Comparison of ENCODE assay signal across 10 mouse cellular contexts in genomic region chr8:47787705-47788104, GRCm38 (mm10). TPM values are rescaled to one million over a fixed set of nuclear protein-coding genes. Genes with fewer than 3 reads are reported as not detected.
DNase-seq lines count a peak whose midpoint lies in the region; ATAC-seq and TF ChIP-seq lines count a peak whose summit lies in the region.
"Had no signal": no experiment of that assay in that cellular context is flagged by ENCODE, and none has a peak within 500 bp of the region (broad histone marks: within the 10 kb centered on the region; RNA-seq: fewer than 3 reads in every experiment).

No protein-coding gene starts in this region.

- no peak overlapping the region for H3K4me2 ChIP-seq in hindbrain, embryonic 12.5 days (replicated peaks)
- no peak overlapping the region for H3K4me2 ChIP-seq in hindbrain, embryonic 11.5 days (replicated peaks; ENCODE audit: low read depth, low read length)
- peak overlapping the region; percentile 49 for H3K4me2 ChIP-seq in heart, embryonic 15.5 days
- H3K4me2 ChIP-seq in midbrain, postnatal 0 days (ENCODE audit: low read depth, low read length, poor library complexity, severe bottlenecking) = no peak overlapping the region

- no peak overlapping the region for H3K9ac ChIP-seq in hindbrain, embryonic 12.5 days
- H3K9ac ChIP-seq in hindbrain, embryonic 11.5 days (ENCODE audit: low read depth, low read length) = no peak overlapping the region
- H3K9ac ChIP-seq in heart, embryonic 15.5 days = no peak overlapping the region
- peak overlapping the region; percentile 19; the same call in 1 of the 2 replicates for H3K9ac ChIP-seq in midbrain, postnatal 0 days (replicated peaks; ENCODE audit: low read length, poor library complexity, severe bottlenecking)

- H3K4me1 ChIP-seq in hindbrain, embryonic 12.5 days = no peaks in the 10 kb centered on the region
- H3K4me1 ChIP-seq in hindbrain, embryonic 11.5 days (replicated peaks; ENCODE audit: control insufficient read depth, insufficient read depth, low read length) = no peaks in the 10 kb centered on the region
- H3K4me1 ChIP-seq in heart, embryonic 15.5 days (replicated peaks) = peaks cover 8% of the 10 kb centered on the region; the same call in 1 of the 2 replicates
- no peaks in the 10 kb centered on the region for H3K4me1 ChIP-seq in midbrain, postnatal 0 days (ENCODE audit: insufficient read depth, low read length)

- no peak for ATAC-seq in hindbrain, embryonic 12.5 days (ENCODE audit: low FRiP score)
- no peak for ATAC-seq in hindbrain, embryonic 11.5 days (ENCODE audit: low FRiP score)
- ATAC-seq in heart, embryonic 15.5 days (replicated peaks; ENCODE audit: insufficient number of reproducible peaks, insufficient read depth, low FRiP score, low read depth) = peak; percentile 64; the same call in 1 of the 2 replicates
- ATAC-seq in midbrain, postnatal 0 days (ENCODE audit: low FRiP score) = no peak

- no peaks in the 10 kb centered on the region for H3K27me3 ChIP-seq in hindbrain, embryonic 12.5 days
- H3K27me3 ChIP-seq in hindbrain, embryonic 11.5 days (ENCODE audit: control insufficient read depth, insufficient read depth, low read length) = no peaks in the 10 kb centered on the region
- H3K27me3 ChIP-seq in heart, embryonic 15.5 days = no peaks in the 10 kb centered on the region
- no peaks in the 10 kb centered on the region for H3K27me3 ChIP-seq in midbrain, postnatal 0 days (ENCODE audit: insufficient read depth, low read length)

- WGBS in hindbrain, embryonic 12.5 days = 58% methylated on average over 10 of the region's 10 CpGs
- WGBS in hindbrain, embryonic 11.5 days = 74% methylated on average over 10 of the region's 10 CpGs
- 20% methylated on average over 10 of the region's 10 CpGs for WGBS in heart, embryonic 15.5 days
- WGBS in midbrain, postnatal 0 days = 42% methylated on average over 10 of the region's 10 CpGs

- no peaks in the 10 kb centered on the region for H3K36me3 ChIP-seq in hindbrain, embryonic 12.5 days
- no peaks in the 10 kb centered on the region for H3K36me3 ChIP-seq in hindbrain, embryonic 11.5 days (ENCODE audit: control insufficient read depth, insufficient read depth, low read length)
- H3K36me3 ChIP-seq in heart, embryonic 15.5 days = no peaks in the 10 kb centered on the region
- H3K36me3 ChIP-seq in midbrain, postnatal 0 days (ENCODE audit: insufficient read depth, low read length) = no peaks in the 10 kb centered on the region

- H3K4me3 ChIP-seq in hindbrain, embryonic 12.5 days = no peak overlapping the region
- H3K4me3 ChIP-seq in hindbrain, embryonic 11.5 days (ENCODE audit: low read depth, low read length) = no peak overlapping the region
- H3K4me3 ChIP-seq in heart, embryonic 15.5 days = no peak overlapping the region
- no peak overlapping the region for H3K4me3 ChIP-seq in midbrain, postnatal 0 days (ENCODE audit: low read depth, low read length)

- no peaks in the 10 kb centered on the region for H3K9me3 ChIP-seq in hindbrain, embryonic 12.5 days (replicated peaks)
- H3K9me3 ChIP-seq in hindbrain, embryonic 11.5 days (ENCODE audit: control insufficient read depth, low read length) = no peaks in the 10 kb centered on the region
- no peaks in the 10 kb centered on the region for H3K9me3 ChIP-seq in heart, embryonic 15.5 days (replicated peaks)
- H3K9me3 ChIP-seq in midbrain, postnatal 0 days (ENCODE audit: low read length) = no peaks in the 10 kb centered on the region

- H3K27ac ChIP-seq in hindbrain, embryonic 12.5 days = 0 out of 2 replicates have a peak overlapping the region, but pooled peaks have one; percentile 2
- no peak overlapping the region for H3K27ac ChIP-seq in hindbrain, embryonic 11.5 days (ENCODE audit: low read depth, low read length)
- no peak overlapping the region for H3K27ac ChIP-seq in heart, embryonic 15.5 days
- H3K27ac ChIP-seq in midbrain, postnatal 0 days (ENCODE audit: low read depth, low read length) = no peak overlapping the region

- no peak for TF ChIP-seq CTCF in midbrain, postnatal 0 days (IDR thresholded peaks at IDR 0.05)

- DNase-seq in hindbrain, embryonic 11.5 days (ENCODE audit: low spot score) = no peak
- peak; percentile 43 for DNase-seq in embryo, embryonic 10.5 days (ENCODE audit: low spot score)
- no peak for DNase-seq in midbrain, postnatal 0 days (ENCODE audit: low spot score)
- DNase-seq in right cerebral cortex, postnatal 4 days = no peak
- DNase-seq in left cerebral cortex, adult 9 months (ENCODE audit: low spot score in 2 of 2) = no peak
- DNase-seq in thymus, postnatal 0 days (ENCODE audit: low spot score) = no peak
- DNase-seq: thymus, adult 2 months had no signal

RNA-seq across cellular contexts. Expression of gene Cldn24, which starts 34.2 kb away (rescaled TPM):
- 0.40 TPM in 1 of 2 replicates, not detected in the other for polyA plus RNA-seq in hindbrain, embryonic 12.5 days (2016; fragmentation: Nextera tagmentation; extraction: Ambion mirVana)
- 0.39 TPM in 1 of 2 replicates, not detected in the other for polyA plus RNA-seq in hindbrain, embryonic 11.5 days (2014; fragmentation: Nextera tagmentation; extraction: Ambion mirVana)
- not detected in 2 replicates for polyA plus RNA-seq in heart, embryonic 15.5 days (2015; fragmentation: Nextera tagmentation; extraction: Ambion mirVana)
- not detected in 2 replicates for total RNA-seq in midbrain, postnatal 0 days (2014; rRNA removed)
- not detected in 2 replicates for polyA plus RNA-seq in midbrain, postnatal 0 days (2015; fragmentation: Nextera tagmentation; extraction: Ambion mirVana)
- polyA plus RNA-seq in thymus, postnatal 0 days (2015; fragmentation: Nextera tagmentation; extraction: Ambion mirVana) = not detected in 2 replicates
- total RNA-seq: left cerebral cortex, postnatal 14 days had no signal
- polyA plus RNA-seq: thymus, adult 2 months had no signal

RNA-seq across cellular contexts. Expression of gene Cldn22, which starts 36.6 kb away (rescaled TPM):
- not detected in 2 replicates for polyA plus RNA-seq in hindbrain, embryonic 12.5 days (2016; fragmentation: Nextera tagmentation; extraction: Ambion mirVana)
- not detected in 2 replicates for polyA plus RNA-seq in hindbrain, embryonic 11.5 days (2014; fragmentation: Nextera tagmentation; extraction: Ambion mirVana)
- not detected in 2 replicates for polyA plus RNA-seq in heart, embryonic 15.5 days (2015; fragmentation: Nextera tagmentation; extraction: Ambion mirVana)
- not detected in 2 replicates for total RNA-seq in midbrain, postnatal 0 days (2014; rRNA removed)
- polyA plus RNA-seq in midbrain, postnatal 0 days (2015; fragmentation: Nextera tagmentation; extraction: Ambion mirVana) = not detected in 2 replicates
- polyA plus RNA-seq in thymus, postnatal 0 days (2015; fragmentation: Nextera tagmentation; extraction: Ambion mirVana) = not detected in 2 replicates
